Mouse (Mus musculus) liver, embryonic 13.5 days (tissue): Measurements from ENCODE around the gene Sec61g. TPM values are rescaled to one million over a fixed set of nuclear protein-coding genes. Genes with fewer than 3 reads are reported as not detected.
"Not testable (repeated sequence)": the region's sequence is repeated elsewhere in the genome, so short reads cannot be mapped to it uniquely, and the experiment has no call there.

ENCODE experiments used
- ATAC-seq: fragments of 200-750 bp; cut with Nextera tagmentation; 2 replicates; pipeline ENCODE4 v1.8.0; 2017; ENCODE audit warnings: low read depth, mild to moderate bottlenecking, moderate number of reproducible peaks, moderate library complexity
- DNase-seq: peaks from one replicate; pipeline ENCODE4 v3.0.0; 2022
- H3K27ac ChIP-seq: fragments of 300-500 bp; sonication (generic); 2 replicates; pipeline ENCODE4 v1.5.1; 2015; ENCODE audit warnings: moderate library complexity, mild to moderate bottlenecking, inconsistent platforms
- H3K27me3 ChIP-seq: fragments of 300-500 bp; sonication (generic); 2 replicates; pipeline ENCODE4 v1.6.1; 2015; ENCODE audit warnings: mild to moderate bottlenecking, inconsistent platforms
- H3K36me3 ChIP-seq: fragments of 300-500 bp; sonication (generic); 2 replicates; pipeline ENCODE4 v1.6.1; 2015; ENCODE audit warnings: mild to moderate bottlenecking, inconsistent platforms
- H3K4me1 ChIP-seq: fragments of 300-500 bp; sonication (generic); replicated peaks from 2 replicates; pipeline ENCODE4 v1.6.1; 2015; ENCODE audit warnings: inconsistent platforms
- H3K4me2 ChIP-seq: fragments of 300-500 bp; sonication (generic); 2 replicates; pipeline ENCODE4 v1.6.1; 2015; ENCODE audit warnings: inconsistent platforms, mild to moderate bottlenecking, moderate library complexity
- H3K4me3 ChIP-seq: fragments of 300-500 bp; sonication (generic); replicated peaks from 2 replicates; pipeline ENCODE4 v1.5.1; 2015; ENCODE audit warnings: mild to moderate bottlenecking, inconsistent platforms
- H3K9ac ChIP-seq: fragments of 300-500 bp; sonication (generic); 2 replicates; pipeline ENCODE4 v1.6.1; 2015; ENCODE audit warnings: mild to moderate bottlenecking, inconsistent platforms
- H3K9me3 ChIP-seq: fragments of 300-500 bp; sonication (generic); replicated peaks from 2 replicates; pipeline ENCODE4 v1.6.1; 2016; ENCODE audit warnings: inconsistent platforms
- WGBS: fragments of 180-500 bp; shearing (Covaris S2); methylation state at CpG from one replicate; pipeline ENCODE4 v1.1.7; 2015; ENCODE audit not compliant: insufficient replicate concordance; 5-methylcytosine and 5-hydroxymethylcytosine counted together
- polyA plus RNA-seq: library from polyadenylated mRNA; unstranded; fragments of >200 nt; fragmentation: Nextera tagmentation; extraction: Ambion mirVana; gene quantifications from 2 replicates; pipeline ENCODE4 v1.2.1, GENCODE M21; 2015

Gene Sec61g
- polyA plus RNA-seq, 1 experiment from 2014 or later, result 36.8 TPM

- H3K27ac ChIP-seq, DNase-seq, H3K4me3 ChIP-seq, H3K4me1 ChIP-seq, H3K4me2 ChIP-seq, H3K9me3 ChIP-seq, H3K36me3 ChIP-seq, H3K9ac ChIP-seq, ATAC-seq, H3K27me3 ChIP-seq: not testable (repeated sequence)
- WGBS, result 81% methylated on average over 16 of the region's 16 CpGs
Observed at GRCm38 (mm10) chr11:16515081-16515480, 6.8 kb upstream of the Sec61g start.

GRCm38 (mm10) chr11:16514221-16514620, 5.9 kb upstream of the Sec61g start:
- not testable (repeated sequence) for H3K4me2 ChIP-seq, H3K4me3 ChIP-seq, DNase-seq, H3K9me3 ChIP-seq, H3K27ac ChIP-seq, H3K36me3 ChIP-seq, H3K27me3 ChIP-seq, H3K4me1 ChIP-seq, H3K9ac ChIP-seq
- ATAC-seq, result peak; percentile 73
- WGBS, result 42% methylated on average over 23 of the region's 23 CpGs

GRCm38 (mm10) chr11:16507385-16508051, 766 bp downstream of the Sec61g start:
- Histone ChIP-seq H3K27ac (peak overlapping the region; percentile 91), H3K9ac (peak overlapping the region; percentile 99), H3K4me3 (peak overlapping the region; percentile 98), H3K9me3 (no peaks in the 10 kb centered on the region), H3K4me2 (peak overlapping the region; percentile 78), H3K27me3 (no peaks in the 10 kb centered on the region), H3K4me1 (peaks cover 40% of the 10 kb centered on the region), H3K36me3 (peaks cover 29% of the 10 kb centered on the region)
- DNase-seq, result peak; percentile 19
- under 1% methylated on average over 26 of the region's 26 CpGs for WGBS
- peak; percentile 35 for ATAC-seq

GRCm38 (mm10) chr11:16505999-16506398, 2.3 kb downstream of the Sec61g start:
- peak; percentile 11 for ATAC-seq
- no peaks in the 10 kb centered on the region for H3K9me3 ChIP-seq
- H3K36me3 ChIP-seq, result peaks cover 39% of the 10 kb centered on the region
- H3K9ac ChIP-seq, result peak overlapping the region; percentile 99; the same call in 1 of the 2 replicates
- DNase-seq, result no peak
- no peaks in the 10 kb centered on the region for H3K27me3 ChIP-seq
- H3K4me3 ChIP-seq, result peak overlapping the region; percentile 98
- 55% methylated on average over 6 of the region's 6 CpGs for WGBS
- H3K4me1 ChIP-seq, result peaks cover 49% of the 10 kb centered on the region
- H3K4me2 ChIP-seq, result peak overlapping the region; percentile 78
- peak overlapping the region; percentile 91 for H3K27ac ChIP-seq

GRCm38 (mm10) chr11:16503150-16503549, 5.1 kb downstream of the Sec61g start:
- H3K36me3 ChIP-seq, result peaks cover 53% of the 10 kb centered on the region
- H3K4me1 ChIP-seq, result peaks cover 45% of the 10 kb centered on the region
- peak; percentile 81 for ATAC-seq
- peak overlapping the region; percentile 67 for H3K4me2 ChIP-seq
- peak overlapping the region; percentile 66 for H3K9ac ChIP-seq
- H3K27me3 ChIP-seq, result no peaks in the 10 kb centered on the region
- 15% methylated on average over 5 of the region's 5 CpGs for WGBS
- no peaks in the 10 kb centered on the region for H3K9me3 ChIP-seq
- DNase-seq, result peak; percentile 65
- H3K4me3 ChIP-seq, result peak overlapping the region; percentile 48
- H3K27ac ChIP-seq, result peak overlapping the region; percentile 95

GRCm38 (mm10) chr11:16502744-16503143, 5.5 kb downstream of the Sec61g start:
- Histone ChIP-seq H3K4me2 (peak overlapping the region; percentile 67), H3K36me3 (peaks cover 53% of the 10 kb centered on the region), H3K9me3 (no peaks in the 10 kb centered on the region), H3K9ac (peak overlapping the region; percentile 55), H3K4me1 (peaks cover 45% of the 10 kb centered on the region), H3K4me3 (peak overlapping the region; percentile 31), H3K27ac (peak overlapping the region; percentile 80), H3K27me3 (no peaks in the 10 kb centered on the region)
- DNase-seq (no peak), ATAC-seq (peak; percentile 68)
- WGBS, result 41% methylated on average over 3 of the region's 3 CpGs

- ATAC-seq (no peak), DNase-seq (no peak)
- H3K36me3 ChIP-seq, result peaks cover 33% of the 10 kb centered on the region
- 73% methylated on average over 1 of the region's 1 CpGs for WGBS
- H3K9ac ChIP-seq, result no peak overlapping the region
- H3K9me3 ChIP-seq, result no peaks in the 10 kb centered on the region
- no peak overlapping the region; the same call in 1 of the 2 replicates for H3K27ac ChIP-seq
- peaks cover 18% of the 10 kb centered on the region for H3K4me1 ChIP-seq
- H3K27me3 ChIP-seq, result no peaks in the 10 kb centered on the region
- no peak overlapping the region for H3K4me3 ChIP-seq
- no peak overlapping the region for H3K4me2 ChIP-seq
Observed at GRCm38 (mm10) chr11:16498756-16499680, 9.3 kb downstream of the Sec61g start.

Other genes with a start within 250 kb of the Sec61g start
- gene Egfr, start 243.7 kb upstream of the Sec61g start, polyA plus RNA-seq, result 0.67 TPM in 2 replicates